Mouse (Mus musculus) ES-Bruce4 (cell line): ENCODE data around the gene Cdc42bpa.

Experiments used
- CTCF ChIP-seq: IDR thresholded peaks from one replicate; pipeline ENCODE4 v1.8.1; 2011; ENCODE audit warnings: low read depth, low read length
- POLR2A ChIP-seq: IDR thresholded peaks from one replicate; pipeline ENCODE4 v1.8.1; 2011; ENCODE audit warnings: low read length; ENCODE audit not compliant: insufficient read depth

DNA sequence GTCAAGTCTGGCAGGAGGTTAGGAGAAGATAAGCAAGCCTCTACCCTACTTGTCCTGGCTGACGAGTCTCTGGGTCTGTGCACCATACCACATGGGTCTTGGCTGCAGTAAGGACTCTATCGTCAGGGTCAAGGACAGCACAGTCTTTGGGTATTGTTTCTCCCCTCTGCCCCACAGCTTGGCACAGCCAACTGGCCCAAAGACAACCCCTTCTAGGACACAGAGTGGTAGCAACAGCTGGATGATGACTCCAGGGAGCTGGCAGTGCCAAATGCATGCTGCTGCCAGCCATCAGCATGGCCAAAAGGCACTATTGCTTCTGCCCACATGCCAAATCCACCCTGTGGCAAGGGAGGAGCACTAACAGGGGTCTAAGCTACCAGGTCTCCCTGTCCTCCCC, 211.6 kb downstream of the Cdc42bpa start:
- no peak for TF ChIP-seq CTCF
- TF ChIP-seq POLR2A, result no peak
